Mouse (Mus musculus) splenic B cell, adult 2 months (primary cell): ENCODE data around the gene Crebzf.
A peak's percentile ranks its signal among the peaks of the same experiment; 100 is the strongest.

Experiments used
- DNase-seq: peaks from one replicate; pipeline ENCODE4 v3.0.0-alpha.2; 2011; ENCODE audit warnings: low read depth, low spot score
- H3K27me3 ChIP-seq: 2 replicates; pipeline ENCODE4 v1.6.1; 2012; ENCODE audit warnings: mild to moderate bottlenecking, low read length, moderate library complexity, mixed read lengths; ENCODE audit not compliant: control insufficient read depth, poor library complexity, insufficient read depth, severe bottlenecking
- H3K36me3 ChIP-seq: 2 replicates; pipeline ENCODE4 v1.6.1; 2012; ENCODE audit warnings: mild to moderate bottlenecking, low read length, moderate library complexity, mixed read lengths; ENCODE audit not compliant: control insufficient read depth, poor library complexity, insufficient read depth, severe bottlenecking

Crebzf gene

DNA sequence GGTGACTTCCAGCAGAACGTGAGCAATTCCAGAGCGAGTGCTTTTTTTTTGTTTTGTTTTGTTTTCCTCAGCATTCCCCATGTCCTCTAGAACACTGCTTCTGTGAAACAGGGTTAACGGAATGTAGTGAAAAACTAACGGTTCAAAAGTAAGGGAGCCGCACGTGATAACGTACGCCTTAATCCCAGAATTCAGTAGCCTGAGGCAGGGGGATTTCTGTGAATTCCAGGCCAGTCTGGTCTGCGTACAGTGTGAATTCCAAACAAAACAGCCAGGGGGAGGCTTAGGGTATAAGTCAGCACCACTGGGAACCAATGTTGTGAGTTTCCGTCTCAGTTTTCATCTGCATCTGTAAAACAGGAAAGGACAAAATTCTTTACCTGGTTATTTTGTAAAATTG, 15.0 kb downstream of the Crebzf start:
- peak; percentile 15 for DNase-seq
- Histone ChIP-seq H3K36me3 (0 out of 2 replicates have a peak, but pooled peaks cover 1% of the 10 kb centered on the region), H3K27me3 (no peaks in the 10 kb centered on the region)

GRCm38 (mm10) chr7:90460330-90460729, 17.8 kb downstream of the Crebzf start:
- no peak for DNase-seq
- H3K27me3 ChIP-seq, result no peaks in the 10 kb centered on the region
- no peaks in the 10 kb centered on the region for H3K36me3 ChIP-seq

DNA sequence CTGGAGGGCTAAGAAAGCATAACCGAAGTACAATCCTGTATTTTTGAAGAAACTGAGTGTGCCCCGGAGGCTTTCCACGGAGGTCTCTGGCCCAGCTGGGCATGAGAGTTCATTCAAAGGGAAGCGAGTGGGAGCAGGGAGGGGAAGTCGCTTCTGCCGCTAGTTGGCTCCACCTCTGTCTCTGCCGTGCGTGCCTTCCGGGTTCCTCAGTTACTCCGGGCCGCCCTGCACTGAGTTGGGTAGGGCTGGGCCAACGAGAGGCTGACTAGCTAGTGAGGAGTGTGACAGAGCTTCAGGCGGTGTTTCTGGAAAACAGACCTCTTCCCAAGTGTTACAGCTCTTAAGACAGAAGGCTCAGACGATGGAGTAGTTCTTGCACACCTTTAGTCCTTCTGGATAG, 18.4 kb downstream of the Crebzf start:
- peak; percentile 57 for DNase-seq
- H3K36me3 ChIP-seq, result no peaks in the 10 kb centered on the region
- H3K27me3 ChIP-seq, result no peaks in the 10 kb centered on the region

GRCm38 (mm10) chr7:90461441-90461840, 18.9 kb downstream of the Crebzf start:
- H3K27me3 ChIP-seq, result no peaks in the 10 kb centered on the region
- DNase-seq, result no peak
- no peaks in the 10 kb centered on the region for H3K36me3 ChIP-seq

DNA sequence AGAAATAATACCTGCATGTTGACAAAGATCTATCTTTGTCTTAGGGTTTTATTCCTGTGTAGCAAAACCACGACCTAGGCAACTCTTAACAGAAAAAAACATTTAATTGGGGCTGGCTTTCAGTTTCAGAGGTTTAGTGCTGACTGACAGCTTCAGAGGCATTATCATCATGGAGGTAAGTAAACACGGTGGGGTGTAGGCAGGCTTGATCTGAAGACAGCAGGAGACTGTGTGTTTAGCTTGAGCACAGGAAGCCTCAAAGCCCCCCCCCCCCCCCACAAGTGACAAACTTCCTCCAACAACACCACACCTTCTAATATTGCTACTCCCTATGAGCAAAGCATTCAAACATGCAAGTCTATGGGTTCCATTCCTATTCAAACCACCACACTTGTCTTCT, 31.0 kb downstream of the Crebzf start:
- DNase-seq, result no peak
- Histone ChIP-seq H3K27me3 (no peaks in the 10 kb centered on the region), H3K36me3 (peaks cover 5% of the 10 kb centered on the region; the same call in 1 of the 2 replicates)

DNA sequence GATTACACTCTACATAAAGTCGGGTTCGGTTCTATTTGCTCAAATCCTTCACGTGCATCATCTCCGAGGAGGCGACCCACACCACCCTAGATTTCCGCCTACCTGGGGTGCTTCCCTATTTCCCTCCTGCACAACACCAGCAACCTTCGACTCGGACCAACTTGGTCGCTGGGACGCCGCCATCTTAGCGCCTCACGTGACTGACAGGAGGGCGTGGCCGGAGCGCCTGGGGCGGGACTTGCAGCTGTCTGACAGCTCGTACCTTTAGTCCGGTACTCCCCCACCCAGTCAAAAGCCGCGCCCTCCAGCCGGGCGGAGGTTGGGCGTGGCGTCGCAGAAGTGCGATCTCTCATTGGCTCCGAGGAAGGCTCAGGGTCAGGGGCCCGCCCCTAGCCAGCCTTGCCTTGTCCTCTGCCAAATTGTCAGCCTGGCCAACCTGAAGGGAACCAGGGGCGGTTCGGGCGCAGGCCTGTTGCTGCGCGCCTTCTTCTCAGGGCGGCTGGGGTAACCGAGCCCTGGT, 33.3 kb downstream of the Crebzf start, which contains the start of gene Tmem126b:
Gene Tmem126b (minus strand): TSS at position 209 of the 520 bp plus-strand sequence.
- peaks cover 3% of the 10 kb centered on the region; the same call in 1 of the 2 replicates for H3K36me3 ChIP-seq
- H3K27me3 ChIP-seq, result no peaks in the 10 kb centered on the region
- DNase-seq, result peak; percentile 99

GRCm38 (mm10) chr7:90476313-90477245, 34.0 kb downstream of the Crebzf start, which contains the start of gene Dlg2:
Gene Dlg2 (plus strand): TSS chr7:90476672.
- Histone ChIP-seq H3K36me3 (peaks cover 3% of the 10 kb centered on the region; the same call in 1 of the 2 replicates), H3K27me3 (no peaks in the 10 kb centered on the region)
- peak; percentile 24 for DNase-seq

GRCm38 (mm10) chr7:90482607-90483006, 40.1 kb downstream of the Crebzf start:
- Histone ChIP-seq H3K36me3 (no peaks in the 10 kb centered on the region), H3K27me3 (no peaks in the 10 kb centered on the region)
- no peak for DNase-seq
